Mouse (Mus musculus): ENCODE measurements around the gene Polg2. TPM values are rescaled to one million over a fixed set of nuclear protein-coding genes. Genes with fewer than 3 reads are reported as not detected.

Polg2 gene
- polyA plus RNA-seq, 1 experiment: 8.9 TPM

DNA sequence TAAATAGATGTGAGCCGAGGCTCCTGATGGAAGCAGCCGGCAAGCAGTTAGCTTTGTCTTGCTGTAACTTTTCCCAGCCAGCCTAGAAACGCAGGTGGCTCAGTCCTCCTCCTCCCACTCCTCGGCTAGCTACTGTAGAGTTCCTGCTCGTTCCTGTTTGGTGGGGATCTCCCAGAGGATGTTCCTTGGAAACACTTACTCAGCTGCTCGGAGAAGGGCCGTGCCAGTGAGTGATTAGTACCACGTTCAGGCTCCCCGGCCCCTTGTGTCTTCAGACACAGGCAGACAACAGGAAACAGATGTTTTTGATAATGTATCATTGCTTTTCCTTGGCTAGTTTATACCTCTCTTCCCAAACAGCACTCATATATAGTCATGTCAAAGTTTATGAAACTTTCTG lies 16.3 kb upstream of the Polg2 start:
- Histone ChIP-seq H3K4me3 (ENCODE audit: insufficient read depth, low read length) (no peak overlapping the region), H3K27ac (ENCODE audit: insufficient read depth, low read depth, low read length) (no peak overlapping the region), H3K4me1 (ENCODE audit: control insufficient read depth, insufficient read depth, low read length) (peaks cover 6% of the 10 kb centered on the region)
- no peak for TF ChIP-seq CTCF (IDR thresholded peaks at IDR 0.05; ENCODE audit: low read depth, low read length)
- no peak for TF ChIP-seq POLR2A (IDR thresholded peaks at IDR 0.05; ENCODE audit: borderline replicate concordance, low read depth, low read length)

GRCm38 (mm10) chr11:106793846-106794245 lies 14.5 kb upstream of the Polg2 start:
- Histone ChIP-seq H3K4me3 (ENCODE audit: insufficient read depth, low read length) (no peak overlapping the region), H3K4me1 (ENCODE audit: control insufficient read depth, insufficient read depth, low read length) (peaks cover 6% of the 10 kb centered on the region), H3K27ac (ENCODE audit: insufficient read depth, low read depth, low read length) (no peak overlapping the region)
- TF ChIP-seq CTCF (IDR thresholded peaks at IDR 0.05; ENCODE audit: low read depth, low read length) (no peak), POLR2A (IDR thresholded peaks at IDR 0.05; ENCODE audit: borderline replicate concordance, low read depth, low read length) (no peak)

GRCm38 (mm10) chr11:106789649-106790048 lies 10.3 kb upstream of the Polg2 start:
- H3K4me1 ChIP-seq (ENCODE audit: control insufficient read depth, insufficient read depth, low read length): peaks cover 3% of the 10 kb centered on the region; the same call in 1 of the 2 replicates
- TF ChIP-seq POLR2A (IDR thresholded peaks at IDR 0.05; ENCODE audit: borderline replicate concordance, low read depth, low read length): no peak
- TF ChIP-seq CTCF (IDR thresholded peaks at IDR 0.05; ENCODE audit: low read depth, low read length): no peak
- peak overlapping the region; percentile 83 for H3K4me3 ChIP-seq (ENCODE audit: insufficient read depth, low read length)
- H3K27ac ChIP-seq (ENCODE audit: insufficient read depth, low read depth, low read length): peak overlapping the region; percentile 96

DNA sequence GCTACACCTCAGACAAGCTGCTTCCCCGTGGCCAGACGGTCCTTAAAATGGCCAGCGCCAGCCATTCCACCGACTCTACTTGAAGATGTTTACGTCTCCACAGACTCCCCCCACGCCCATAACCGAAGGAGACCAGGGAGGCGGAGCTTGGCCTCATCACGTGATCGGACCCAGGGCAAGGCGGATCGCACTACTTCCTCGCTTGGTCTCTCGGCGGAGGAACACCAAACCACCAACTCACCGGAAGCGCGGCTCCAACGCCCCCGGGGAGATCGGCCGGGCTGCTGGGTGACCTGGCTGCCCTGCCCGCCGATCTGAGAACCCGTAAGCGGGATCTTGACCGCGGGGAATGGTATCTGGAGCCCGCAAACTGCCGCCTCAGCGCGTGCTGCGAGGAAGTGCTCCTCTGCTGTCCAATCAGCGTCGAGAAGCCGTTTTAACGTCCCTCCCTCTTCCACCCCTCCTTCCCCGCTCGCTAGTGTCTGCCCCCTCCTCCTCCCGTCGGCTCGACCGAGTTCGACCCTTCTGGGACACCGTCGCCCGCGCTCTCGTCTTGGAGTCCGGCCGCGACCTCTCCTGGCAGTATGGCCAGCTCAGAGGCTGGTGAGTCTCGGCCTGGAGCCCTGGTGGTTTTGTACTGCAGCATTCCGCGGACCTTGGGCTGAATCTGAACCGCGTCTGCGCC lies 9.6 kb upstream of the Polg2 start, which contains the start of the genes Ddx5 and Cep95:
TSS of gene Ddx5 (minus strand) at position 411 of the 685 bp plus-strand sequence.
TSS of gene Cep95 (plus strand) at position 478 of the 685 bp plus-strand sequence.
- peaks cover 3% of the 10 kb centered on the region; the same call in 1 of the 2 replicates for H3K4me1 ChIP-seq (ENCODE audit: control insufficient read depth, insufficient read depth, low read length)
- H3K4me3 ChIP-seq (ENCODE audit: insufficient read depth, low read length): peak within 1 kb of the TSS; percentile 83
- TF ChIP-seq POLR2A (IDR thresholded peaks at IDR 0.05; ENCODE audit: borderline replicate concordance, low read depth, low read length) (peak; percentile 9; the same call in 1 of the 2 replicates), CTCF (IDR thresholded peaks at IDR 0.05; ENCODE audit: low read depth, low read length) (no peak)
- peak within 1 kb of the TSS; percentile 96 for H3K27ac ChIP-seq (ENCODE audit: insufficient read depth, low read depth, low read length)

DNA sequence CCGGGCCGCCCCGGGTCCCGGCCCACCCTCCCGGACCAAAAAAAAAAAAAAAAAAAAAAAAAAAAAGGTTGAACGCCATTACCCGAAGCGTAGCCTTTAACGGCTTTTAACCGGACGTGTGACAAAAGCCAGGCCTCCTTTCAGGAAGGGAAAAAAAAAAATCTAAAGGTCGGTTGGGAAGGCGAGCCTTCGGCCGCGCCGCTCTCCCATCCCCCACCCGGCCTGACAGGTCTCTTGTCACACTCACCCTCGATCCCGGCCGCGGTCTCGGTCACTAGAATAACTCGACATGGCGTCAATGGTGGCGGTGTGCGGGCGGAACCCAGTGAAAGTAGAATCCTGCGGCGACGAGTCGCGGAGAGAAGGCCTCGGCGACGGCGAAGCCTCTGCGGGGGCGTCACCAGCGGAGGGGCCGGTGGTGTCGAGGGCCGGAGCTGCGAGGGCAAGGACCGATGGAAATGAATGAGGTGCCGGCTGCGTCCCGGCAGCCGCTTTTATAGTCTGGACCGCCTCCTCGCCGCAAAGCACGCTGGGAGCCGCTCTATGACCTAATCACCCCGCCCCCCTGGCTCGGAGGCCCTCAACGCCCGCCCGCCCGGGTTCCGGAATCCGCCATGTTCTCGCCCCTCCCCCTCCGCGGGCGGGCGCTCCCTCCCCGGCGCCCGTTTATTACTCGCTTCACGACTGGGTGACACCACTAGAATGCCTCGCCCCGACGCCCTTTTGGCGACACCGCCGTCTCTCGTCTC lies 8.9 kb upstream of the Polg2 start:
- Histone ChIP-seq H3K4me1 (ENCODE audit: control insufficient read depth, insufficient read depth, low read length) (peaks cover 3% of the 10 kb centered on the region; the same call in 1 of the 2 replicates), H3K4me3 (ENCODE audit: insufficient read depth, low read length) (peak overlapping the region; percentile 83), H3K27ac (ENCODE audit: insufficient read depth, low read depth, low read length) (peak overlapping the region; percentile 96)
- TF ChIP-seq POLR2A (IDR thresholded peaks at IDR 0.05; ENCODE audit: borderline replicate concordance, low read depth, low read length) (peak; percentile 90), CTCF (IDR thresholded peaks at IDR 0.05; ENCODE audit: low read depth, low read length) (no peak)

DNA sequence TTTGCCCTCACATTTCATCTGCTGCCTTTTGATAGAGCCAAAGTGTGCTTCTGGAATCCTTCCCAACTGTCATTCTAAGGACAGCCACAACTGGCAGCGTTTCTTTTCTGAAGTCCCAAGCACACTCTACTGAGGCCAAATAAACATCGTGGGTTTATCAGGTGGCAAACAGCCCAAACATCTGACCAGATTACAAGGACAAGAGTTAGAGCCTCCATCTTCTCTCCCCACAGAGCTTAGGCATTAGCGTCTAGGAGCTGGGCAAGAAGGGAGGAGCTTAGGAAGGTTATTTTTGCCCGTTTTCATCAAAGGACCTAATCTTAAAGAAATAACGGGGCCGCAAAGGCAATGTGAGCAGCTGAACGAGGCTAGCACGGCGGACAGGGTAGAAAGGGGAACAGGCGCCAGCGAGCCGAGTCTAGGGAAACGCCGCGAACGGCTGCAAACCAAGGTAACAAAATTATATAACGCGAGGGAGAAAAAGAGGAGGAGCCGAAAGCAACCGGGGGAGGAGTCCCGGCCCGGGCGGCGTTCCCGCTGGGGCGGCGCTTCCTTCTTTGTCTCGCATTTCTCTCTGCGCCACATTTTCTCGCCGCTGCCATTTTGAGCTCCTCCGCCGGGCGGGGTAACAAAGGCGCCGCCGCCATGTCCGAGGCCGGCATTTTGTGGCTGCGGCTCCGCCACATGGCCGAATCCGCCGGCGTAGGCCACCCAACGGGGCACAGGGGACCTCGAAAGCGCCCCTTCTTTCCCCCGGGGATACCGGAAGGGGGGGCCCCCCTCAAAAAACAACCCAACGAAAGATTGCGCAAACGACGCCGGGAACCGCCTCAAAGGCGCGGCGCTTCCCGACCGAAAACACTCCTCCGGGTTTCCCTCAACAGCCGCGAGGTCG lies 8.0 kb upstream of the Polg2 start:
- Histone ChIP-seq H3K4me1 (ENCODE audit: control insufficient read depth, insufficient read depth, low read length) (peaks cover 3% of the 10 kb centered on the region; the same call in 1 of the 2 replicates), H3K4me3 (ENCODE audit: insufficient read depth, low read length) (peak overlapping the region; percentile 81), H3K27ac (ENCODE audit: insufficient read depth, low read depth, low read length) (peak overlapping the region; percentile 96)
- TF ChIP-seq CTCF (IDR thresholded peaks at IDR 0.05; ENCODE audit: low read depth, low read length): no peak
- no peak; the same call in 1 of the 2 replicates for TF ChIP-seq POLR2A (IDR thresholded peaks at IDR 0.05; ENCODE audit: borderline replicate concordance, low read depth, low read length)

- no peak overlapping the region for H3K27ac ChIP-seq (ENCODE audit: insufficient read depth, low read depth, low read length)
- H3K4me1 ChIP-seq (ENCODE audit: control insufficient read depth, insufficient read depth, low read length): peaks cover 5% of the 10 kb centered on the region; the same call in 1 of the 2 replicates
- no peak for TF ChIP-seq CTCF (IDR thresholded peaks at IDR 0.05; ENCODE audit: low read depth, low read length)
- TF ChIP-seq POLR2A (IDR thresholded peaks at IDR 0.05; ENCODE audit: borderline replicate concordance, low read depth, low read length): no peak
- H3K4me3 ChIP-seq (ENCODE audit: insufficient read depth, low read length): no peak overlapping the region; the same call in 1 of the 2 replicates
These were observed 5.7 kb upstream of the Polg2 start for GRCm38 (mm10) chr11:106785043-106785442.

GRCm38 (mm10) chr11:106784476-106784875 lies 5.1 kb upstream of the Polg2 start:
- Histone ChIP-seq H3K4me3 (ENCODE audit: insufficient read depth, low read length) (no peak overlapping the region), H3K27ac (ENCODE audit: insufficient read depth, low read depth, low read length) (no peak overlapping the region), H3K4me1 (ENCODE audit: control insufficient read depth, insufficient read depth, low read length) (peaks cover 5% of the 10 kb centered on the region; the same call in 1 of the 2 replicates)
- no peak for TF ChIP-seq CTCF (IDR thresholded peaks at IDR 0.05; ENCODE audit: low read depth, low read length)
- no peak for TF ChIP-seq POLR2A (IDR thresholded peaks at IDR 0.05; ENCODE audit: borderline replicate concordance, low read depth, low read length)

All from bone marrow macrophage, adult 2 months (primary cell).